Comparison of ENCODE assay signal across 26 mouse cellular contexts in the genomic region with DNA sequence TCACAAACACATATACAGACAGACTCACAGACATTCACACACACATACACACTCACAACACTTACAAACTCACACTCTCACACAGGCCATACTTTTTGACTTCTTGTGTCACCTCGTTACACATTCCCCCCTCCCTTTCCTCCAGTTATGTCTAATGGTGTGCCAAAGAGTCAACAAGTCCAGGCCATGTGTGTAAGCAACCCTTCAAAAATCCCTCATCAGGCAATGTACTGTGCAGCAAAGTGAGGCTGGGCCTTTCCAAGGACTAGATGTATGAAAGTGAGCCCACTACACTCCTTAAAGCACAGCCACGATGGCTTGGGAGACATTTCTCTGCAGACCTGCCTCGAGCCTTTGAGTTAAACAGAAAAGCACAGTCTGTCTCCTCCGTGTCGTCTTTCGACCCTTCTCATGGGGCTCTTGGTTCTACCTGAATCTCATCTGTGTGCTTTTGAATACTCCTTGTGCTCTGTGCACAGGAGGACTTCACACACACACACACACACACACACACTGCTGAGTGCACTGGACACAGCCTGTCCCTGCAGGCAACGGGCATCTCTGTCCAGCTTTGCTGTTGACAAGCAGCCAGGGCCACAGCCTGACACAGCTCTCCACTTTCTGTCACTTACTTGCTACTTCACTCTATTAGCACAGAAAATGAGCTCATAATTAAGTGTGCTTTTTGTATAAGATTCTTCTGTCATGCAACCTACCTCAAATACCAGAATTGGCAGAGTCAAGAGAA.
DNase-seq lines count a peak whose midpoint lies in the region; ATAC-seq lines count a peak whose summit lies in the region.
"Had no signal": no experiment of that assay in that cellular context is flagged by ENCODE, and none has a peak within 500 bp of the region (broad histone marks: within the 10 kb centered on the region; RNA-seq: fewer than 3 reads in every experiment).

No protein-coding gene starts in this region.

- 0 out of 2 replicates have a peak overlapping the region, but pooled peaks have one; percentile 38 for H3K27ac ChIP-seq in midbrain, embryonic 10.5 days (replicated peaks)
- no peak overlapping the region for H3K27ac ChIP-seq in midbrain, embryonic 16.5 days (ENCODE audit: low read length)
- H3K27ac ChIP-seq: forebrain, embryonic 10.5 days; heart, embryonic 13.5 days; hindbrain, embryonic 12.5 days; kidney, postnatal 0 days; limb, embryonic 12.5 days; midbrain, embryonic 15.5 days; neural tube, embryonic 13.5 days had no signal

- no peak overlapping the region for H3K4me2 ChIP-seq in midbrain, embryonic 16.5 days (ENCODE audit: low read length)
- H3K4me2 ChIP-seq: heart, embryonic 13.5 days; hindbrain, embryonic 12.5 days; limb, embryonic 12.5 days; liver, embryonic 11.5 days; midbrain, embryonic 15.5 days; neural tube, embryonic 13.5 days had no signal

- H3K9ac ChIP-seq in midbrain, embryonic 16.5 days (ENCODE audit: low read depth, low read length), result no peak overlapping the region
- H3K9ac ChIP-seq: forebrain, postnatal 0 days; heart, embryonic 13.5 days; hindbrain, embryonic 12.5 days; limb, embryonic 12.5 days; liver, postnatal 0 days; midbrain, embryonic 15.5 days; neural tube, embryonic 13.5 days had no signal

- H3K9me3 ChIP-seq in midbrain, embryonic 10.5 days (replicated peaks), result no peaks in the 10 kb centered on the region
- no peaks in the 10 kb centered on the region for H3K9me3 ChIP-seq in midbrain, embryonic 16.5 days (replicated peaks; ENCODE audit: control insufficient read depth, low read length, poor library complexity, severe bottlenecking)
- H3K9me3 ChIP-seq: forebrain, embryonic 10.5 days; heart, embryonic 13.5 days; hindbrain, embryonic 12.5 days; limb, embryonic 12.5 days; midbrain, embryonic 15.5 days; neural tube, embryonic 13.5 days had no signal

- H3K36me3 ChIP-seq in midbrain, embryonic 10.5 days, result no peaks in the 10 kb centered on the region
- H3K36me3 ChIP-seq in midbrain, embryonic 16.5 days (ENCODE audit: control insufficient read depth, insufficient read depth, low read length), result no peaks in the 10 kb centered on the region
- H3K36me3 ChIP-seq: forebrain, embryonic 10.5 days; heart, embryonic 13.5 days; hindbrain, embryonic 12.5 days; limb, embryonic 12.5 days; midbrain, embryonic 15.5 days; neural tube, embryonic 13.5 days had no signal

- DNase-seq in kidney, postnatal 10 days, result peak; percentile 34
- DNase-seq in kidney, postnatal 36 days, result no peak
- DNase-seq in midbrain, embryonic 10.5 days (ENCODE audit: low spot score), result no peak
- DNase-seq in cerebellum, postnatal 36 days, result peak; percentile 20 to 39
- no peak for DNase-seq in spleen, postnatal 36 days (ENCODE audit: low spot score in 2 of 2)
- DNase-seq: adrenal gland, adult 8-10 months; forebrain, postnatal 0 days; gastrocnemius, postnatal 14 days; heart, adult 11 months; kidney, adult 2 months; liver, postnatal 0 days; retina, postnatal 1 day; right cerebral cortex, postnatal 25 days; spleen, adult 18-20 months; thymus, postnatal 25 days had no signal

- 88% methylated on average over 7 of the region's 7 CpGs for WGBS in midbrain, embryonic 10.5 days
- WGBS in midbrain, embryonic 16.5 days, result 78% methylated on average over 7 of the region's 7 CpGs

- no peak overlapping the region for H3K4me3 ChIP-seq in midbrain, embryonic 10.5 days
- H3K4me3 ChIP-seq in midbrain, embryonic 16.5 days (ENCODE audit: low read depth, low read length), result no peak overlapping the region
- H3K4me3 ChIP-seq: forebrain, embryonic 10.5 days; heart, embryonic 13.5 days; hindbrain, embryonic 12.5 days; limb, embryonic 12.5 days; midbrain, embryonic 15.5 days; myocyte; neural tube, embryonic 13.5 days had no signal

- no peaks in the 10 kb centered on the region for H3K27me3 ChIP-seq in midbrain, embryonic 10.5 days (ENCODE audit: low read depth, poor library complexity, severe bottlenecking)
- no peaks in the 10 kb centered on the region for H3K27me3 ChIP-seq in midbrain, embryonic 16.5 days (ENCODE audit: control insufficient read depth, insufficient read depth, low read depth, low read length)
- H3K27me3 ChIP-seq: heart, embryonic 13.5 days; hindbrain, embryonic 12.5 days; limb, embryonic 12.5 days; midbrain, embryonic 15.5 days; neural tube, embryonic 13.5 days had no signal

- no peak for ATAC-seq in midbrain, embryonic 16.5 days
- no peak for ATAC-seq in inflammation-experienced regulatory T-cells, adult 6 months
- ATAC-seq: forebrain, postnatal 0 days; liver, postnatal 0 days; midbrain, embryonic 15.5 days had no signal

- H3K4me1 ChIP-seq in midbrain, embryonic 10.5 days, result no peaks in the 10 kb centered on the region
- no peaks in the 10 kb centered on the region; the same call in 1 of the 2 replicates for H3K4me1 ChIP-seq in midbrain, embryonic 16.5 days (ENCODE audit: control insufficient read depth, insufficient read depth, low read length)
- H3K4me1 ChIP-seq: forebrain, embryonic 10.5 days; heart, embryonic 13.5 days; limb, embryonic 12.5 days; midbrain, embryonic 15.5 days; neural tube, embryonic 13.5 days had no signal

Comparison
In these comparisons a context has a peak if more than half of its experiments do, and no peak if none do; other contexts are left out.
1. DNase-seq: peak in kidney, postnatal 10 days (single experiment) and cerebellum, postnatal 36 days (2 of 2); none in kidney, postnatal 36 days (0 of 2), midbrain, embryonic 10.5 days (single experiment) and spleen, postnatal 36 days (0 of 2).